Mouse (Mus musculus): ENCODE measurements at regions not wholly inside any gene's neighbourhood (a gene's known extent, or its start where the extent isn't known, plus 50 kb on each side); places are given as distances from the start of the nearest gene placed in this dataset.

GRCm38 (mm10) chr1:168483651-168484050 lies 51.6 kb upstream of the Pbx1 start:
- TF ChIP-seq CTCF (IDR thresholded peaks at IDR 0.05; ENCODE audit: insufficient read depth, low read depth, low read length) = no peak
- no peak for TF ChIP-seq POLR2A (IDR thresholded peaks at IDR 0.05; ENCODE audit: insufficient read depth, low read depth, low read length)
